Mouse (Mus musculus) stomach, postnatal 0 days (tissue): ENCODE data around the gene Mri1. TPM values are rescaled to one million over a fixed set of nuclear protein-coding genes. Genes with fewer than 3 reads are reported as not detected.

Experiments used
- ATAC-seq: fragments of 200-750 bp; cut with Nextera tagmentation; 2 replicates; pipeline ENCODE4 v1.8.0; 2017; ENCODE audit not compliant: low FRiP score, low TSS enrichment
- DNase-seq: peaks from one replicate; pipeline ENCODE4 v3.0.0-alpha.2; 2016; ENCODE audit warnings: low spot score
- H3K27ac ChIP-seq: fragments of 300-500 bp; sonication (generic); replicated peaks from 2 replicates; pipeline ENCODE4 v1.5.1; 2014; ENCODE audit warnings: mild to moderate bottlenecking, control low read depth
- H3K27me3 ChIP-seq: fragments of 300-500 bp; sonication (generic); 2 replicates; pipeline ENCODE4 v1.6.1; 2014; ENCODE audit warnings: low read length; ENCODE audit not compliant: control insufficient read depth, insufficient read depth
- H3K36me3 ChIP-seq: fragments of 300-500 bp; sonication (generic); 2 replicates; pipeline ENCODE4 v1.6.1; 2014; ENCODE audit warnings: low read length, mixed read lengths; ENCODE audit not compliant: control insufficient read depth, insufficient read depth
- H3K4me1 ChIP-seq: fragments of 300-500 bp; sonication (generic); replicated peaks from 2 replicates; pipeline ENCODE4 v1.6.1; 2014; ENCODE audit warnings: antibody characterized with exemption; ENCODE audit not compliant: control insufficient read depth, insufficient read depth
- H3K4me2 ChIP-seq: fragments of 300-500 bp; sonication (generic); replicated peaks from 2 replicates; pipeline ENCODE4 v1.6.1; 2014; ENCODE audit warnings: low read depth, mild to moderate bottlenecking, control low read depth, moderate library complexity
- H3K4me3 ChIP-seq: fragments of 300-500 bp; sonication (generic); 2 replicates; pipeline ENCODE4 v1.5.1; 2014; ENCODE audit warnings: low read depth, low read length, control low read depth
- H3K9ac ChIP-seq: fragments of 300-500 bp; sonication (generic); 2 replicates; pipeline ENCODE4 v1.6.1; 2014; ENCODE audit warnings: mild to moderate bottlenecking, low read length, control low read depth, mixed read lengths
- H3K9me3 ChIP-seq: fragments of 300-500 bp; sonication (generic); 2 replicates; pipeline ENCODE4 v1.6.1; 2016; ENCODE audit warnings: low read length; ENCODE audit not compliant: control insufficient read depth
- CTCF ChIP-seq: IDR thresholded peaks from 2 replicates; pipeline ENCODE4 v1.5.1; 2016; ENCODE audit warnings: antibody characterized with exemption, low read depth, mild to moderate bottlenecking, moderate library complexity
- EP300 ChIP-seq: optimal IDR thresholded peaks from 2 replicates; pipeline ENCODE3; 2016; ENCODE audit warnings: antibody characterized with exemption
- WGBS: fragments of 180-500 bp; shearing (Covaris S2); extraction: QIAGEN DNeasy Blood & Tissue Kit; methylation state at CpG from one replicate; pipeline ENCODE4 v1.1.7; 2014; 5-methylcytosine and 5-hydroxymethylcytosine counted together
- polyA plus RNA-seq: library from polyadenylated mRNA; unstranded; fragments of >200 nt; fragmentation: Nextera tagmentation; extraction: Ambion mirVana; gene quantifications from 2 replicates; pipeline ENCODE4 v1.2.1, GENCODE M21; 2015

Gene Mri1
- polyA plus RNA-seq, 1 experiment from 2014 or later = 61.7 TPM

GRCm38 (mm10) chr8:84235746-84236409, 21.2 kb downstream of the Mri1 start:
- TF ChIP-seq CTCF = no peak
- no peak for TF ChIP-seq EP300
- no peak for ATAC-seq
- Histone ChIP-seq H3K27ac (peak overlapping the region; percentile 86), H3K36me3 (peaks cover 2% of the 10 kb centered on the region), H3K4me1 (0 out of 2 replicates have a peak, but pooled peaks cover 3% of the 10 kb centered on the region), H3K9me3 (no peaks in the 10 kb centered on the region), H3K9ac (peak overlapping the region; percentile 97), H3K27me3 (no peaks in the 10 kb centered on the region), H3K4me3 (peak overlapping the region; percentile 84), H3K4me2 (peak overlapping the region; percentile 92)
- 7% methylated on average over 10 of the region's 10 CpGs for WGBS
- DNase-seq = no peak

- Histone ChIP-seq H3K4me2 (no peak overlapping the region), H3K9me3 (no peaks in the 10 kb centered on the region), H3K27me3 (no peaks in the 10 kb centered on the region), H3K9ac (no peak overlapping the region), H3K27ac (no peak overlapping the region), H3K4me1 (0 out of 2 replicates have a peak, but pooled peaks cover 3% of the 10 kb centered on the region), H3K36me3 (peaks cover 14% of the 10 kb centered on the region), H3K4me3 (no peak overlapping the region)
- no peak for TF ChIP-seq EP300
- TF ChIP-seq CTCF = no peak
- ATAC-seq (no peak), DNase-seq (no peak)
- 78% methylated on average over 2 of the region's 2 CpGs for WGBS
Observed at GRCm38 (mm10) chr8:84233055-84233454, 24.1 kb downstream of the Mri1 start.

GRCm38 (mm10) chr8:84230735-84231134, 26.4 kb downstream of the Mri1 start:
- Histone ChIP-seq H3K36me3 (peaks cover 31% of the 10 kb centered on the region), H3K4me2 (no peak overlapping the region), H3K9me3 (no peaks in the 10 kb centered on the region), H3K4me1 (no peaks in the 10 kb centered on the region), H3K27ac (no peak overlapping the region), H3K4me3 (no peak overlapping the region), H3K9ac (no peak overlapping the region), H3K27me3 (no peaks in the 10 kb centered on the region)
- DNase-seq = no peak
- no peak for TF ChIP-seq EP300
- TF ChIP-seq CTCF = peak; percentile 58
- 81% methylated on average over 17 of the region's 17 CpGs for WGBS
- no peak for ATAC-seq

- Histone ChIP-seq H3K36me3 (peaks cover 50% of the 10 kb centered on the region), H3K27ac (no peak overlapping the region), H3K4me2 (no peak overlapping the region), H3K4me1 (no peaks in the 10 kb centered on the region), H3K9ac (no peak overlapping the region), H3K4me3 (no peak overlapping the region), H3K27me3 (no peaks in the 10 kb centered on the region), H3K9me3 (no peaks in the 10 kb centered on the region)
- whole genome bisulfite sequencing = 84% methylated on average over 21 of the region's 21 CpGs
- peak; percentile 47 for ATAC-seq
- peak; percentile 29 for DNase-seq
- no peak for TF ChIP-seq EP300
Observed at GRCm38 (mm10) chr8:84223322-84224029, 33.6 kb downstream of the Mri1 start.

GRCm38 (mm10) chr8:84222566-84223165, 34.5 kb downstream of the Mri1 start:
- ATAC-seq (no peak), DNase-seq (no peak)
- Histone ChIP-seq H3K4me3 (no peak overlapping the region), H3K27ac (no peak overlapping the region), H3K9ac (no peak overlapping the region), H3K4me1 (no peaks in the 10 kb centered on the region), H3K9me3 (no peaks in the 10 kb centered on the region), H3K27me3 (no peaks in the 10 kb centered on the region), H3K4me2 (no peak overlapping the region), H3K36me3 (peaks cover 46% of the 10 kb centered on the region)
- 91% methylated on average over 9 of the region's 9 CpGs for whole genome bisulfite sequencing
- TF ChIP-seq EP300 = no peak
- no peak for TF ChIP-seq CTCF

GRCm38 (mm10) chr8:84220105-84220504, 37.0 kb downstream of the Mri1 start:
- Histone ChIP-seq H3K27ac (no peak overlapping the region), H3K36me3 (peaks cover 30% of the 10 kb centered on the region), H3K4me2 (no peak overlapping the region), H3K9ac (no peak overlapping the region), H3K27me3 (no peaks in the 10 kb centered on the region), H3K9me3 (no peaks in the 10 kb centered on the region), H3K4me1 (no peaks in the 10 kb centered on the region), H3K4me3 (no peak overlapping the region)
- 71% methylated on average over 7 of the region's 7 CpGs for WGBS
- no peak for DNase-seq
- ATAC-seq = no peak
- TF ChIP-seq CTCF (no peak), EP300 (no peak)
